Mouse (Mus musculus): ENCODE data around the gene Cybc1.
A peak's percentile ranks its signal among the peaks of the same experiment; 100 is the strongest.

Cybc1 gene

DNA sequence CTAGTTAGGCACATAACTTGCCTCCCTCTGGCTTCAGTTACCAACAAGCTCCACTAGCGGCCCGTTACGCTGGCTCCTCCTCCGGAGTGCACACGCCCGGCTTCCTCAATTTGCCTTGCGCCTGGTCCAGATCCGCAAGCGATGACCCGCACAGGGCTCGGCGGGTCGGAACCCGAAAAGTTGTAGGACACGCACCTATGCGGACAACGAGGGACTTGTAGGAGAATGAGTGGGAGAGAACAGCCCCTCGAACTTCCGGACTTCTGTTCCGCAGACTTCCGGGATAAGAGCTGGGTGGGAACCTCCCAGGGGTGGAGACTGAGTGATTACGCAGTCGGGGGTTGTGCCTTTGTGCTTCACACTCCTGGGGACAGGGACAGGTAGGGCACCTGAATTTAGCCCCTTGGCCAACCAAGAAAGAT lies at the start of gene Cybc1:
TSS of gene Cybc1 (minus strand) at position 305 of the 422 bp plus-strand sequence.
- peak; percentile 72 for DNase-seq (ENCODE audit: low read depth, low spot score)

DNA sequence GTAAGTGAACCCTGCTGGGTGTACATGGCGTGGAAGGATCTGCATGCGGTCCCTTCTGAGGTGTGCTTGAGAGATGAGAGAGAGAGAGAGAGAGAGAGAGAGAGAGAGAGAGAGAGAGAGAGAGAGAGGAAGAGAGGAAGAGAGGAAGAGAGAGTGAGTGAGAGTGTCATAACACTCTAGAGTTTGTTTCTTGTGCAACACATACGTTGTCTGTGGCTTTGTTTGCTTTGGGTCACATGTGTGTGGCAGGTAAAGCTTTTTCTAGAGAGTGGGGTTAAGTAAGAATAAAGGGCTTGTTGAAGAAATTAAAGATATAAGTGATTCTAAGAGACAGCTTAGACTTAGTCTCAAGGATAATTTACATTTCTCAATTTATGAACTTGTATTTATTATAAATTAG lies 48.9 kb upstream of the Cybc1 start:
- no peak for DNase-seq (ENCODE audit: low read depth, low spot score)

DNA sequence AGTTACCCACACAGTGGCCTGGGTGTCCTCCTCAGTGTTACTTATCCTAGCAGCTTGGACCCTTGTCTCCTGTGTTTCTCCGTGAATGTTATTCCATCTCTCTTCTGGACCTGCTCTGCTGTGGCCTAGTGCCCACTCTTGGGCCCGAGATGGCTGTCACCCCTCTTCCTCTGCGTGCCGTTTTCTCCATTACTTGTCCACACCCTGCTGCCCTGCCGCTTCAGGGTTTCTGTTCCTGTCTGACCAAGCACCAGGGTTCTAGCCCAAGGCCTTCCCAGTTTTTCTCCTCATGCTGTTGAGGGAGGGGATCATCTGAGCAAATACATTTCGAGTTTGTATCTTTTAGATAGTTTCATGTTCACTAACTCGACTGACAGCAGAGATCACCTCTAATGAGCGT lies 48.4 kb upstream of the Cybc1 start:
- DNase-seq (ENCODE audit: low read depth, low spot score): no peak

- DNase-seq (ENCODE audit: low read depth, low spot score): no peak
These were observed 32.0 kb upstream of the Cybc1 start for GRCm38 (mm10) chr11:121261074-121261473.

DNA sequence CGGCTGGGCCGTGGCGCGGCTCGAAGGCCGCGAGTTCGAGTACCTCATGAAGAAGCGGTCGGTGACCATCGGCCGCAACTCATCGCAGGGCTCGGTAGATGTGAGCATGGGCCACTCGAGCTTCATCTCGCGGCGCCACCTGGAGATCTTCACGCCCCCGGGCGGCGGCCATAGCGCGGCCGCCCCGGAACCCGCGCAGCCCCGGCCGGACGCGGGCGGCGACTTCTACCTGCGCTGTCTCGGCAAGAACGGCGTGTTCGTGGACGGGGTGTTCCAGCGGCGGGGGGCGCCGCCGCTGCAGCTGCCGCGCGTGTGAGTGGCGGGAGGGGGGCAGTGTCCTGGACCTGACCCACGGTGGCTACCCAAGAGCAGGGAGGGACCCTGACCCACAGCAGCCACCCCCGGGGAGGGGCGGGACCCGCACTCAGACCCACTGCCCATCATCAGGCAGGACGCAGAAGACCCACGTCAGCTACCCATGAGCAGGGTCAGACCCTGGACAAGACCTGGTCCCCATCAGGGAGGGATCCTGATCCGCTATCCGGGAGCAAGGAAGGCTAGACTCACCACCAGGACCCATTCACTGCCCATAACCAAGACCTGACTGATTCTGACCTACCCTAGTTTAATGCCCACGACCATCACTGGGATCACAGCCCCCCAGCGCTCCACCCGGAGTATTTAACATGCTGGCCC lies 31.2 kb upstream of the Cybc1 start:
- DNase-seq (ENCODE audit: low read depth, low spot score): peak; percentile 39

DNA sequence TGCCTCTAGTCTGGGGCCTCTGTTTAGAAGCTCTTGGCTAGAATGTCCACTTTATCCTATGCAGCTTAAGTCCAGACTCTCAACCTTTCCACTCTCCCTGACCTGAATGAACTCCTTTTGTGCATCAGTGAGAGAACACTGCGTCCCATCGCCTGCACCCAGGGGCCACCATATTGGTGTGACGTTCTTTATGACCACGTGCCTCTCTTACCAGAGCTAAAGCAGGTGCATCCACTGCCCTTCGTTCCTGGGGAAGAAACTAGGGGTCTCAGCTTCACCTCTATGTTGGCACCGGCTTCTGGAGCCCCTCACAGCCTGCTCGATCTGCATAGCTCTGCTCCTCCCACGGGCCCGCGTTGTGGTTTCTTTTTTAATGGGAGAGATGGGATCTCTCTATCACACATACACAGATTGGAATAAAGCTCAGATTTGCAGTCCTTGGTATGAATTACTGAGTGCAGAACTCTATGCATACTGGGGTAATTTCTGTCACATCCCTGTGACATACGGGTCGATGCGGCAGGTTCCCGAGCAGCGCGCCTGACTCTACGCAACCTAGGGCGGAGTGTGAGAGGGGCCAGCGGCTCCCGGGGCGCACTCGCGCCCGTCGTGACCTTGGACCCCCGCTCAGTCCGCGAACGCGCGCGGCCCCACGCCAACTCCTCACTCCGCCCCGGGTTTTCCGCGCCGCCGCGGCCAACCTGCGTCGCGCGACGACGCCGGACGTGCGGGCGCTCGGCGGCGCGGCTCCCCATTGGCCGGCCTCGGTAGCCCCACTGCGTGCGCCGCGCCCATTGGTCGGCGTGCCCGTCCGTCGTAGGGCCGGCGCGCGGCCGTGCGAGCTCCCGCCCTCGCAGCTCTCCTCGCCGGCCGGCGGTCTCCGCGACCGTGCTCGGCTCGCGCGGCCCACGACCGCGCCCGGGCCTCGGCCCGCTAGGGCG lies 30.3 kb upstream of the Cybc1 start, which contains the start of gene Foxk2:
TSS of gene Foxk2 (plus strand) at position 831 of the 941 bp plus-strand sequence.
- DNase-seq (ENCODE audit: low read depth, low spot score): peak; percentile 93

- DNase-seq (ENCODE audit: low read depth, low spot score): no peak
These were observed 21.1 kb upstream of the Cybc1 start for GRCm38 (mm10) chr11:121250196-121250595.

- DNase-seq (ENCODE audit: low read depth, low spot score): no peak
These were observed 10.5 kb upstream of the Cybc1 start for GRCm38 (mm10) chr11:121239669-121240068.

DNA sequence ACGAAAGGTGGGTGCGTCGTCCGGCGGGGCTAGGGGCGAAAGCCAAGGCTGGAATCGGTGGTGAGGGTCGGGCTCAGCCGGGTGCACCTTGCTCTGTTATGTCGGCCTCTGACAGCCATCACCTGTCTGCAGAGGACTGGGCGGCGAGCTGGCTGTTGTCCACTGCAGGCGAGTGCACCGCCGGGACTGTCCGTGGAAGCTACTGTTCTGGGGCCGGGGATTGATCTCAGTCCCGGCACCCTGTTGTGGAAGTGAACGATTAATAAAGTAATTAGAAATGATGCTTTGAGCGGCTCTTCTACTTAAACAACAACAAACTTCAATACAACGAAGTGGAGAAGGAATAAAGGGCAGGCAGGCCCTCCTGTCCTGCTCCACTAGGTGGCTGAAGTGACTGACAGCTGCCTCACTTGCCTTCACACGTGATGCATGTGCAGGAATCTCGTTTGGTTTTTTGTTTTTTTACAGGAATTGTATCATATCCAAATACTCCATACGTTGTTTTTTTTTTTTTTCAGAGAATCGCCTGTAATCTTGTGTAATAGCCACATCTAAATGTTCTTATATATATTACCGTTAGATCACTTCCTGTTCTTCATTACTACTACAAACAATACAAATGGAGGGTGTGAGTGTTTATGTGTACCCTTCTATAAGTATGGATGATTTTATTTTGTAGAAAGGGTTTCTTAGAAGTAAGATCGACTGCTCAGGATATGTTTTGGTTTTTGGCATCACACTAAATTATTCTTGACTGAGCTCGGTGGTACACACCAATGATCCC lies 8.4 kb upstream of the Cybc1 start:
- peak; percentile 44 for DNase-seq (ENCODE audit: low read depth, low spot score)

GRCm38 (mm10) chr11:121236564-121237344 lies 7.6 kb upstream of the Cybc1 start, which contains the start of gene Narf:
Gene Narf (plus strand): TSS chr11:121237253.
- peak; percentile 99 for DNase-seq (ENCODE audit: low read depth, low spot score)

- peak; percentile 42 for DNase-seq (ENCODE audit: low read depth, low spot score)
These were observed 6.5 kb upstream of the Cybc1 start for GRCm38 (mm10) chr11:121235475-121236238.

DNA sequence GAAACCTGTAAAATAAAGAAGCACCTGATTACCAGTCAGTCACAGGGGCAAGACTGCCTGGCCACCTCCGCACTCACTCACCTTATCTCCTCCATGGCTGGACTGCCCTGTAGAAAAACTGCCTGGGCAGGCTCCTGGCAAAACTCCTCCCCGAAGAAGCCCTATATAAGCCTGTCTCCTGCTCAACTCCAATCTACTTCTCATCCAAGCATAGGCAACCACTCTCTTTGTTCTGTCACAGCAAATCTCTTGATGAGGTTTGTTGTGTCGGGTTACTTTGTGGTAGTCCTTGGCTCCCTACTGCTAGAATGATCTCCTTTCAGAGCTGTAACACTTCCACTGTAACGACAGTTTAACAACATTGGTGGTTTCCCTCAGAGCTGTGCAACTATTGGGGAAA lies 3.6 kb upstream of the Cybc1 start:
- DNase-seq (ENCODE audit: low read depth, low spot score): no peak

- DNase-seq (ENCODE audit: low read depth, low spot score): no peak
These were observed 2.6 kb upstream of the Cybc1 start for GRCm38 (mm10) chr11:121231628-121232291.

DNA sequence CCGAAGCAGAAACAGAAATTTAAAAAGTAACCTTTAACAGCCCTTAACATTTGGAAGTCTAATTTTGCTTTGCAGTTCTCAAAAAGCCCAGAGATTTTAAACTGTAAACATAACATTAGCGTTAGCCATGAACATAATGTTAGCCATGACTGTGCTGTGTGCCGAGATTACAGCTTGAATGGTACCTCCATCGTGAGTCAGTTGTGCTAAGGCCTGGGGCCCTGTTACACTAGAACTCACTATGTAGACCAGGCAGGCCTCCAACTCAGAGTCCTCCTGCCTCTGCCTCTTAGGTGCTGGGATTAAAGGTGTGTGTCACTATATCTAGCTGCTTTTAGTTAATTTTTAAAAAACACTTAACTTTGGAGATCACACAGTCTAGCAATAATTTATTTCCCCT lies 2.1 kb upstream of the Cybc1 start:
- DNase-seq (ENCODE audit: low read depth, low spot score): no peak

GRCm38 (mm10) chr11:121228129-121229017 lies 749 bp downstream of the Cybc1 start:
- no peak for DNase-seq (ENCODE audit: low read depth, low spot score)

GRCm38 (mm10) chr11:121221321-121222010 lies 7.7 kb downstream of the Cybc1 start:
- DNase-seq (ENCODE audit: low read depth, low spot score): no peak

GRCm38 (mm10) chr11:121220771-121221170 lies 8.4 kb downstream of the Cybc1 start:
- DNase-seq (ENCODE audit: low read depth, low spot score): no peak

GRCm38 (mm10) chr11:121219776-121220175 lies 9.3 kb downstream of the Cybc1 start:
- DNase-seq (ENCODE audit: low read depth, low spot score): no peak

Measured in mesoderm, embryonic 11.5 days (tissue).